Mouse (Mus musculus) lung, embryonic 16.5 days (tissue): ENCODE data around the gene Atp6v0d1. TPM values are rescaled to one million over a fixed set of nuclear protein-coding genes. Genes with fewer than 3 reads are reported as not detected.

Experiments
- ATAC-seq: fragments of 200-750 bp; cut with Nextera tagmentation; 2 replicates; pipeline ENCODE4 v1.8.0; 2017; ENCODE audit warnings: low read depth, mild to moderate bottlenecking, moderate library complexity
- H3K27ac ChIP-seq: fragments of 300-500 bp; sonication (generic); 2 replicates; pipeline ENCODE4 v1.5.1; 2014; ENCODE audit warnings: mild to moderate bottlenecking, control low read depth, low read length
- H3K27me3 ChIP-seq: fragments of 300-500 bp; sonication (generic); 2 replicates; pipeline ENCODE4 v1.6.1; 2014; ENCODE audit warnings: low read depth, low read length, mixed read lengths; ENCODE audit not compliant: control insufficient read depth, insufficient read depth
- H3K36me3 ChIP-seq: fragments of 300-500 bp; sonication (generic); 2 replicates; pipeline ENCODE4 v1.6.1; 2014; ENCODE audit warnings: low read length; ENCODE audit not compliant: control insufficient read depth, insufficient read depth
- H3K4me1 ChIP-seq: fragments of 300-500 bp; sonication (generic); replicated peaks from 2 replicates; pipeline ENCODE4 v1.6.1; 2014; ENCODE audit warnings: low read length, mixed read lengths; ENCODE audit not compliant: control insufficient read depth, insufficient read depth
- H3K4me2 ChIP-seq: fragments of 300-500 bp; sonication (generic); 2 replicates; pipeline ENCODE4 v1.6.1; 2014; ENCODE audit warnings: low read depth, low read length, control low read depth
- H3K4me3 ChIP-seq: fragments of 300-500 bp; sonication (generic); 2 replicates; pipeline ENCODE4 v1.5.1; 2014; ENCODE audit warnings: mild to moderate bottlenecking, low read length, control low read depth
- H3K9ac ChIP-seq: fragments of 300-500 bp; sonication (generic); 2 replicates; pipeline ENCODE4 v1.6.1; 2014; ENCODE audit warnings: low read length, control low read depth
- H3K9me3 ChIP-seq: fragments of 300-500 bp; sonication (generic); 2 replicates; pipeline ENCODE4 v1.6.1; 2016; ENCODE audit warnings: low read length; ENCODE audit not compliant: control insufficient read depth
- WGBS: fragments of 180-500 bp; shearing (Covaris S2); extraction: QIAGEN DNeasy Blood & Tissue Kit; methylation state at CpG from one replicate; pipeline ENCODE4 v1.1.7; 2014; 5-methylcytosine and 5-hydroxymethylcytosine counted together
- polyA plus RNA-seq: library from polyadenylated mRNA; unstranded; fragments of >200 nt; fragmentation: Nextera tagmentation; extraction: Ambion mirVana; gene quantifications from 2 replicates; pipeline ENCODE4 v1.2.1, GENCODE M21; 2015

Atp6v0d1 gene
- polyA plus RNA-seq, 1 experiment from 2014 or later = 87.3 TPM

DNA sequence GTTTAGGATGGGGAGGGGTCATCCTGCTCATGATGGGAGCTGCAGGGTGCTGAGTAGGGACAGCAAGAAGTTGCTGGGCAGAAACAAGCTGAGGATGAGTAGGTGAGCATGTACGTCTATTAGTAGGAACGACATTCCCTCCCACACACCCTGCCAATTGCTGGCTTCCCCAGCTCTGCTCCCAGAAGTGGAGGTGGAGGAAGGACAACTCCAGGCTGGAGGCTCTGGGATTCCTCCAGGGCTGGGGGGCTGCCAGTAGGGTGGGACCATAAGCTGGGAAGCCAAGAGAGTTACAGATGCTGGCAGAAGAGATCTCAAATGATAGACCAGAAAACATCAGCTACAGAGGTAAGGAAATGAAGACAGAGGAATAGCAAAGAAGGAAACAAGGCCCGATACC, 29.3 kb downstream of the Atp6v0d1 start:
- Histone ChIP-seq H3K9me3 (no peaks in the 10 kb centered on the region), H3K4me3 (no peak overlapping the region), H3K27me3 (no peaks in the 10 kb centered on the region), H3K4me2 (no peak overlapping the region), H3K9ac (no peak overlapping the region), H3K27ac (no peak overlapping the region), H3K36me3 (peaks cover 13% of the 10 kb centered on the region), H3K4me1 (peaks cover 12% of the 10 kb centered on the region)
- no peak for ATAC-seq
- WGBS = 89% methylated on average over 3 of the region's 3 CpGs

- Histone ChIP-seq H3K36me3 (peaks cover 9% of the 10 kb centered on the region), H3K9ac (no peak overlapping the region), H3K27ac (peak overlapping the region; percentile 89), H3K9me3 (no peaks in the 10 kb centered on the region), H3K4me1 (peaks cover 12% of the 10 kb centered on the region), H3K4me2 (no peak overlapping the region), H3K27me3 (no peaks in the 10 kb centered on the region), H3K4me3 (no peak overlapping the region)
- ATAC-seq = peak; percentile 92
- 0% methylated on average over 1 of the region's 1 CpGs for WGBS
Observed at GRCm38 (mm10) chr8:105533892-105534329, 31.9 kb downstream of the Atp6v0d1 start.

- Histone ChIP-seq H3K27ac (peak overlapping the region; percentile 89), H3K9me3 (no peaks in the 10 kb centered on the region), H3K4me1 (peaks cover 12% of the 10 kb centered on the region), H3K36me3 (peaks cover 10% of the 10 kb centered on the region; the same call in 1 of the 2 replicates), H3K9ac (no peak overlapping the region), H3K27me3 (no peaks in the 10 kb centered on the region), H3K4me2 (no peak overlapping the region), H3K4me3 (no peak overlapping the region)
- WGBS = 7% methylated on average over 2 of the region's 2 CpGs
- ATAC-seq = peak; percentile 90
Observed at GRCm38 (mm10) chr8:105533439-105533838, 32.4 kb downstream of the Atp6v0d1 start.

DNA sequence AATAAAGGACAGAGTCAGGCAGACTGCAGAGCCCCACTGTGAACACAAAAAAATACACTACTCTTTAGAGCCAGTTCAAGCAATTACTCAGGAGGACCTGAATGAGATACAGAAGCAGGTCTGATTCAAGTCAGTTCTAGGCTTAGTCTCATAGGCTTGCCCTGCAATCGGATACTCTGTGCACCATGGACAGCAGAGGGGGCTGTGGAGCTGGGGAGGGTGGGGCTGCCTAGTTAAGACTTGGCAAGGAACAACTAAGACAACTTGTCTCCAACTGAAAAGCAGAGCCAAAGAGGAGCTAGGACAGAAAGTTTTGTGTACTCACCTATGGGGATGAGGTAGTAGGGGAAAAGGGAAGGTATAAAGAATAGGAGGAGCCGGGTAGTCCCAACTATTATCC, 34.1 kb downstream of the Atp6v0d1 start:
- Histone ChIP-seq H3K27me3 (no peaks in the 10 kb centered on the region), H3K4me1 (peaks cover 12% of the 10 kb centered on the region), H3K4me3 (no peak overlapping the region), H3K9ac (no peak overlapping the region), H3K27ac (no peak overlapping the region), H3K36me3 (peaks cover 4% of the 10 kb centered on the region), H3K4me2 (no peak overlapping the region), H3K9me3 (no peaks in the 10 kb centered on the region)
- 71% methylated on average over 2 of the region's 2 CpGs for WGBS
- no peak for ATAC-seq

DNA sequence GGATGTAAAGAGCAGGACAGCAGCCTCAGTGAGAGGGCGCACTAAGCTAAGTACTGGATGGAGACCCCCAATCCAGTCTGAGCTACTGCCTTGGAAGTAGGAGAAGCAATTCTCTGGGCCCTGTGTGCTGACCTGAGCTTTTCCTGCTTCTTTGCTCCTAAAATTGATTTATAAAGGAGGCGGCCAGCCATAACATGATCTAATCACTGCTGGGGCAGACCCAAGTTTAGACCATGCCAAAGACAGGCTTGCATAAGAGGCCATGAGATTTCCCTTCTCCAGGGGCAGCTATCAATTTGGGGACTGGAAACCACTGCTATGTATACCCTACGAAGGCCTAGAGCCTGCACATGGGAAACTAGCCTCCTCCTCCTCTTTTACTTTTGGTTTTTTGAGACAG, 36.6 kb downstream of the Atp6v0d1 start:
- Histone ChIP-seq H3K4me2 (no peak overlapping the region), H3K27ac (no peak overlapping the region), H3K36me3 (peaks cover 10% of the 10 kb centered on the region), H3K4me1 (peaks cover 12% of the 10 kb centered on the region), H3K4me3 (no peak overlapping the region), H3K9ac (no peak overlapping the region), H3K27me3 (no peaks in the 10 kb centered on the region), H3K9me3 (no peaks in the 10 kb centered on the region)
- no peak for ATAC-seq
- 88% methylated on average over 3 of the region's 3 CpGs for WGBS

- no peak overlapping the region for H3K4me3 ChIP-seq
- no peaks in the 10 kb centered on the region for H3K27me3 ChIP-seq
- no peaks in the 10 kb centered on the region for H3K9me3 ChIP-seq
- peaks cover 10% of the 10 kb centered on the region for H3K36me3 ChIP-seq
- 89% methylated on average over 1 of the region's 1 CpGs for WGBS
- no peak overlapping the region for H3K27ac ChIP-seq
- ATAC-seq = no peak
- H3K9ac ChIP-seq = no peak overlapping the region
- peaks cover 3% of the 10 kb centered on the region for H3K4me1 ChIP-seq
- no peak overlapping the region for H3K4me2 ChIP-seq
Observed at GRCm38 (mm10) chr8:105528206-105528605, 37.6 kb downstream of the Atp6v0d1 start.

DNA sequence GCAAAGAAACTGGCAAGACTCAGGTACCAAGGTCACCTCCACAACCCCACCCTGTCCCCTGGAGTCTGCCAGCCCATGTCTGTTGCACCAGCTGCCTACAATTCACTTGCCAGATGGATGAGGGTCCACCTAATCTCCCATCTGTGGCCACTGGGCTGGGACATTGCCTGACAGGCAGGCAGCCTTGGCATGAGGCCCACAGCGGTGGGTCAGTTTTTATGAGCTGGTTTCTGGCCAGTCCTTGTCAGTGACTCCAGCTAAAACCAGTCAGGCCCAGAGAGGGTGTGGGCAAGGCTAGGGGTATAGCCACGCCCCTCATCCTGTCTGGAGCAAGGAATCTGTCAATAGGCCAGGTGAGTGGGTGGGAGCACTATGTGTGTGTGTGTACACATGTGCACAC, 38.7 kb downstream of the Atp6v0d1 start:
- ATAC-seq = no peak
- no peaks in the 10 kb centered on the region; the same call in 1 of the 2 replicates for H3K4me1 ChIP-seq
- WGBS = 83% methylated on average over 2 of the region's 2 CpGs

GRCm38 (mm10) chr8:105522890-105523289, 43.0 kb downstream of the Atp6v0d1 start:
- Histone ChIP-seq H3K27ac (no peak overlapping the region), H3K9ac (no peak overlapping the region), H3K36me3 (peaks cover 6% of the 10 kb centered on the region; the same call in 1 of the 2 replicates), H3K9me3 (no peaks in the 10 kb centered on the region), H3K4me1 (peaks cover 23% of the 10 kb centered on the region), H3K4me2 (no peak overlapping the region), H3K27me3 (no peaks in the 10 kb centered on the region), H3K4me3 (no peak overlapping the region)
- ATAC-seq = no peak
- 46% methylated on average over 9 of the region's 9 CpGs for WGBS

More for the DNA sequence above, 38.7 kb downstream of the Atp6v0d1 start:
- Histone ChIP-seq H3K36me3 (peaks cover 10% of the 10 kb centered on the region), H3K4me2 (no peak overlapping the region), H3K27me3 (no peaks in the 10 kb centered on the region), H3K27ac (no peak overlapping the region), H3K9me3 (no peaks in the 10 kb centered on the region), H3K4me3 (no peak overlapping the region), H3K9ac (no peak overlapping the region)

DNA sequence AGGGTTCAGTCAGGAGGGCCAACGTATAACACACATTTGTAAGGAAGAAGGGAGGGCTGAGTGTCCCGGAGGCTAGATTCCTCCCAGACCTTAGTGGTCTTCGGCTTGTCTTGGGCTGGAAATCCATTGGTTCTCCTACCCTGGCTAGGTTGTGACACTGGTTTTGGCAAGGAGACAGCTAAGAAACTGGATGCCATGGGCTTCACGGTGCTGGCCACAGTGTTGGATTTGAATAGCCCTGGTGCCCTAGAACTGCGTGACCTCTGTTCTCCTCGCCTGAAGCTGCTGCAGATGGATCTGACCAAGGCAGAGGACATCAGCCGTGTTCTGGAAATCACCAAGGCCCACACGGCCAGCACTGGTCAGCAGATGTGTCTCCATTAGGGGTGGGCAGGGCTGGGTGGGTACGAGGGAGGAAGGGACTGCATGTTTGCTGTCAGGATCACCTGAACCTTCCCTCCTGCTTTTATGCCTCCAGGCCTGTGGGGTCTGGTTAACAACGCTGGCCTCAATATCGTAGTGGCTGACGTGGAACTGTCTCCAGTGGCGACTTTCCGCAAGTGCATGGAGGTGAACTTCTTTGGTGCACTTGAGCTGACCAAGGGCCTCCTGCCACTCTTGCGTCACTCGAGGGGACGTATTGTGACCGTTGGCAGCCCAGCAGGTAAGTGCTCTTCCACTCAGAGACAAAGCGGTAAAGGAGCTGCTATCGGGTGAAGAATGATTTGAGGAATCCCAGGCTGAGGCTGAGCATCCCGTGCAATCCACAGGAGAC, 43.7 kb downstream of the Atp6v0d1 start:
- no peaks in the 10 kb centered on the region for H3K9me3 ChIP-seq
- peaks cover 30% of the 10 kb centered on the region for H3K4me1 ChIP-seq
- no peak overlapping the region for H3K4me2 ChIP-seq
- no peak overlapping the region for H3K4me3 ChIP-seq
- no peak for ATAC-seq
- WGBS = 68% methylated on average over 21 of the region's 21 CpGs
- H3K9ac ChIP-seq = no peak overlapping the region
- peaks cover 6% of the 10 kb centered on the region; the same call in 1 of the 2 replicates for H3K36me3 ChIP-seq
- no peak overlapping the region for H3K27ac ChIP-seq
- H3K27me3 ChIP-seq = no peaks in the 10 kb centered on the region
